Mouse (Mus musculus): ENCODE results near the gene Gm8220. TPM values are rescaled to one million over a fixed set of nuclear protein-coding genes. Genes with fewer than 3 reads are reported as not detected.
"Not testable (repeated sequence)": the region's sequence is repeated elsewhere in the genome, so short reads cannot be mapped to it uniquely, and the experiment has no call there.

Gm8220 gene
- total RNA-seq (2014; rRNA removed), result not detected in 2 replicates
- polyA plus RNA-seq (2012; rRNA removed), result not detected in 2 replicates

DNA sequence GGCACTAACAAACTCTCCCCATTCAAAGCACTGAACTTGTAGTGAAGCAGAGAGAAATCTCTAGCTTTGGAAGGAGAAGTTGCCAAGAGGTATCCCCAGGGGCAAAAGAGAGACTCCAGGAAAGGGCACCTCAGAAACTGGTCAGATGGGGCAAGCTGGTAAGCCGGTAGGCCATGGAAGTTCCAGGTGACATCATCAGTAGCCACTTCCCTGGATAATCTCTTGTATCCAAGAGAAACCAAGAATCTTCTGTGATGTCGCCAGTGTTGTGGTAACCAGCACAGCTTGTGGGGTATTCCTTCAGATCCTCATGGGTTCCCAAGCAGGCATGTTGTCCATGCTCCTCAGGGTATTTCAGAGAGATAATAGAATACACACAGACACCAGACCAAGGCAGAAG is at the start of gene Gm8220:
Gene Gm8220 (plus strand): TSS at position 301 of the 400 bp plus-strand sequence.
- H3K79me2 ChIP-seq (ENCODE audit: control insufficient read depth, insufficient read depth, low read length); H3K27me3 ChIP-seq (ENCODE audit: control insufficient read depth, insufficient read depth, low read length): not testable (repeated sequence)
- 84% methylated on average over 2 of the region's 2 CpGs for WGBS

DNA sequence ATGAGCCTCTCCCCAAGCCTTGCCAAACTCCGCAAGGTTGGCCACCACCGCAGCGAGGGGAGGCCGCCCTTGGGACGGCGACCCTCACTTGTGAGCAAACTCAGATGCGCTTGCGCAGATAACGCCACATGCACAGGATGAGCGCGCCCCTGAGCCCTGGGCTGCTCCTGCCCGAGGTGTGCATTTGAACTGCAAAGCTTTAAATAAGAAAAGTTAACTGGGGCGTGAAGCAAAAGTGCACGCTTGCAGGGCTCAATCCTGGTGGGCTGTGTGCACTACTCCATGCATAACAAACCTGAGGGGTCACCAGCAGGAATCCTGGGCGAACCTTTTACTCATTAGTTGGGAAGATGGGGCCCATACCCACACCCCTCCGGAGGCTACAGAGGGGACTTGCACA is 37.3 kb upstream of the Gm8220 start:
- no peaks in the 10 kb centered on the region for H3K4me1 ChIP-seq (ENCODE audit: control insufficient read depth, insufficient read depth, low read length)
- H3K36me3 ChIP-seq (ENCODE audit: control insufficient read depth, insufficient read depth, low read length), result no peaks in the 10 kb centered on the region
- WGBS, result 86% methylated on average over 16 of the region's 16 CpGs
- H3K79me2 ChIP-seq (ENCODE audit: control insufficient read depth, insufficient read depth, low read length), result no peaks in the 10 kb centered on the region
- no peak overlapping the region for H3K9ac ChIP-seq (ENCODE audit: low read depth, low read length)
- no peak for TF ChIP-seq POLR2A (IDR thresholded peaks at IDR 0.05; ENCODE audit: extremely low read depth, insufficient read depth, low read length)
- H3K27me3 ChIP-seq (ENCODE audit: control insufficient read depth, insufficient read depth, low read length), result no peaks in the 10 kb centered on the region
- DNase-seq (ENCODE audit: extremely low read depth, low read depth, low spot score), result no peak
- no peak overlapping the region for H3K27ac ChIP-seq (replicated peaks; ENCODE audit: insufficient read depth, low read depth, low read length)
- H3K4me3 ChIP-seq (ENCODE audit: insufficient read depth, low read depth, low read length), result no peak overlapping the region

More for the DNA sequence above, at the start of gene Gm8220:
- H3K9ac ChIP-seq (ENCODE audit: low read depth, low read length); H3K36me3 ChIP-seq (ENCODE audit: control insufficient read depth, insufficient read depth, low read length); H3K4me3 ChIP-seq (ENCODE audit: insufficient read depth, low read depth, low read length); H3K4me1 ChIP-seq (ENCODE audit: control insufficient read depth, insufficient read depth, low read length); DNase-seq (ENCODE audit: extremely low read depth, low read depth, low spot score); H3K27ac ChIP-seq (replicated peaks; ENCODE audit: insufficient read depth, low read depth, low read length): not testable (repeated sequence)

DNA sequence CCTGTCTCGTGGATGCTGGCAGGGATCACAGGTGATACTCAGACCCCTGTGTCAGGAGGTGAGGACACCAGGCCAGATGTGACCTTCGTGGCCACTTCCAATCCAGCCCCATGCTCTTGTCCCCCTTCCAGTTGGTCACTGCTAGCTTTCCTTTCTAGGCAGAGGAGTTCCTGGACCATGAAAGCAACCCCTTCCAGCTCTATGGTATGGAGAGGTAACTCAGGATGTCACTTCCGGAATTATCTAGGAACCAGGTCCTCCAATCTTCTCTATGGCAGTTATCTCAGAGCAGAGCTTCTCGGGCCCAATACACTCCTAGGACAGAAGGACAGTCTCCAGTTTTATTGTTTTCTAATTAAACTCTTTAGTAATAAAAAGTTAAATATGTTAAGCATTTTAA is 26.7 kb downstream of the Gm8220 start:
- H3K36me3 ChIP-seq (ENCODE audit: control insufficient read depth, insufficient read depth, low read length); H3K79me2 ChIP-seq (ENCODE audit: control insufficient read depth, insufficient read depth, low read length); H3K27ac ChIP-seq (replicated peaks; ENCODE audit: insufficient read depth, low read depth, low read length); H3K4me1 ChIP-seq (ENCODE audit: control insufficient read depth, insufficient read depth, low read length); DNase-seq (ENCODE audit: extremely low read depth, low read depth, low spot score); H3K4me3 ChIP-seq (ENCODE audit: insufficient read depth, low read depth, low read length); H3K9ac ChIP-seq (ENCODE audit: low read depth, low read length); H3K27me3 ChIP-seq (ENCODE audit: control insufficient read depth, insufficient read depth, low read length): not testable (repeated sequence)
- 61% methylated on average over 4 of the region's 4 CpGs for WGBS

DNA sequence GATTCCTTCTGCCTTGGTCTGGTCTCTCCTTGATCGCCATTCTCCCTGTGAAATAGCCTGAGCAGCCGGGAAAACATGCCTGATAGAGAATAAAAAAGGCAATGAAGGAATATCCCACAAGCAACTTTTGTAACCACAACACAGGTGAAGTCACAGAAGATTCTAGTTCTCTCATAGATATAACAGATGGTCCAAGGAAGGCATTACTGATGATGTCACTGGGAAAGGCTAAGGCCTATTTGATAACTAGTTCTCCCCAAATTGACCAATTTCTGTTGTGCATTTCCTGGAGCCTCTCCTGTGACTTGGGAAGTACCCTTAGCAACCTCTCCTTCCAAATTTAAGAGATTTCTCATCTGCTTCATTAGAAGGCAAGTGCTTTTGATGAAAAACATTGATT is 53.1 kb downstream of the Gm8220 start, which contains the start of gene Gm5930:
Gene Gm5930 (minus strand): TSS at position 101 of the 400 bp plus-strand sequence.
- H3K4me3 ChIP-seq (ENCODE audit: insufficient read depth, low read depth, low read length); H3K4me1 ChIP-seq (ENCODE audit: control insufficient read depth, insufficient read depth, low read length); DNase-seq (ENCODE audit: extremely low read depth, low read depth, low spot score); H3K9ac ChIP-seq (ENCODE audit: low read depth, low read length); H3K36me3 ChIP-seq (ENCODE audit: control insufficient read depth, insufficient read depth, low read length); H3K27ac ChIP-seq (replicated peaks; ENCODE audit: insufficient read depth, low read depth, low read length); H3K79me2 ChIP-seq (ENCODE audit: control insufficient read depth, insufficient read depth, low read length); H3K27me3 ChIP-seq (ENCODE audit: control insufficient read depth, insufficient read depth, low read length): not testable (repeated sequence)
- no CpG with 5 or more reads among the region's 2 CpGs for WGBS

Other genes with a start within 250 kb of the Gm8220 start
- gene Ear2, start 182.9 kb upstream of the Gm8220 start, total RNA-seq (2014; rRNA removed), result 7.0 and 9.2 TPM in 2 replicates
- 4.1 and 11.5 TPM in 2 replicates for gene Ear2, start 182.9 kb upstream of the Gm8220 start, polyA plus RNA-seq (2012; rRNA removed)
- gene Gm3327, start 161.7 kb upstream of the Gm8220 start, total RNA-seq (2014; rRNA removed), result not detected in 2 replicates
- gene Gm3327, start 161.7 kb upstream of the Gm8220 start, polyA plus RNA-seq (2012; rRNA removed), result not detected in 2 replicates
- gene Gm8212, start 87.9 kb upstream of the Gm8220 start, total RNA-seq (2014; rRNA removed), result not detected in 2 replicates
- not detected in 2 replicates for gene Gm8212, start 87.9 kb upstream of the Gm8220 start, polyA plus RNA-seq (2012; rRNA removed)
- gene 4930503E14Rik, start 72.3 kb upstream of the Gm8220 start, total RNA-seq (2014; rRNA removed), result not detected in 2 replicates
- gene 4930503E14Rik, start 72.3 kb upstream of the Gm8220 start, polyA plus RNA-seq (2012; rRNA removed), result not detected in 2 replicates
- not detected in 2 replicates for gene Gm5930, start 53.0 kb downstream of the Gm8220 start, total RNA-seq (2014; rRNA removed)
- gene Gm5930, start 53.0 kb downstream of the Gm8220 start, polyA plus RNA-seq (2012; rRNA removed), result not detected in 2 replicates
- gene Gm8229, start 79.8 kb downstream of the Gm8220 start, total RNA-seq (2014; rRNA removed), result not detected in 2 replicates
- gene Gm8229, start 79.8 kb downstream of the Gm8220 start, polyA plus RNA-seq (2012; rRNA removed), result not detected in 2 replicates
- gene Gm3371, start 125.1 kb downstream of the Gm8220 start, total RNA-seq (2014; rRNA removed), result not detected in 2 replicates
- gene Gm3371, start 125.1 kb downstream of the Gm8220 start, polyA plus RNA-seq (2012; rRNA removed), result not detected in 2 replicates
- not detected in 2 replicates for gene Gm8232, start 148.1 kb downstream of the Gm8220 start, total RNA-seq (2014; rRNA removed)
- not detected in 2 replicates for gene Gm8232, start 148.1 kb downstream of the Gm8220 start, polyA plus RNA-seq (2012; rRNA removed)
- gene BC061237, start 206.9 kb downstream of the Gm8220 start, total RNA-seq (2014; rRNA removed), result not detected in 2 replicates
- gene BC061237, start 206.9 kb downstream of the Gm8220 start, polyA plus RNA-seq (2012; rRNA removed), result not detected in 2 replicates
- gene Gm17093, start 232.7 kb downstream of the Gm8220 start, total RNA-seq (2014; rRNA removed), result not detected in 2 replicates
- gene Gm17093, start 232.7 kb downstream of the Gm8220 start, polyA plus RNA-seq (2012; rRNA removed), result not detected in 2 replicates

All from liver, adult 2 months (tissue).